Mouse (Mus musculus): ENCODE measurements at regions not wholly inside any gene's neighbourhood (a gene's known extent, or its start where the extent isn't known, plus 50 kb on each side); places are given as distances from the start of the nearest gene placed in this dataset.
"Not testable (repeated sequence)": the region's sequence is repeated elsewhere in the genome, so short reads cannot be mapped to it uniquely, and the experiment has no call there.

- H3K27ac ChIP-seq (replicated peaks; ENCODE audit: low read depth, low read length) = no peak overlapping the region
- H3K4me3 ChIP-seq (ENCODE audit: insufficient read depth, low read depth, low read length) = no peak overlapping the region
- H3K4me1 ChIP-seq (ENCODE audit: control insufficient read depth, insufficient read depth, insufficient read length, low read length) = no peaks in the 10 kb centered on the region
Observed at GRCm38 (mm10) chr12:90664436-90664835, 73.8 kb downstream of the Dio2 start.

GRCm38 (mm10) chr12:90645452-90645851 is 92.8 kb downstream of the Dio2 start:
- Histone ChIP-seq H3K4me3 (ENCODE audit: insufficient read depth, low read depth, low read length) (no peak overlapping the region), H3K4me1 (ENCODE audit: control insufficient read depth, insufficient read depth, insufficient read length, low read length) (no peaks in the 10 kb centered on the region; the same call in 1 of the 2 replicates), H3K27ac (replicated peaks; ENCODE audit: low read depth, low read length) (peak overlapping the region; percentile 87)

- peak overlapping the region; percentile 82 for H3K27ac ChIP-seq (replicated peaks; ENCODE audit: low read depth, low read length)
- no peaks in the 10 kb centered on the region; the same call in 1 of the 2 replicates for H3K4me1 ChIP-seq (ENCODE audit: control insufficient read depth, insufficient read depth, insufficient read length, low read length)
- H3K4me3 ChIP-seq (ENCODE audit: insufficient read depth, low read depth, low read length) = no peak overlapping the region
Observed at GRCm38 (mm10) chr12:90643891-90644290, 94.3 kb downstream of the Dio2 start.

GRCm38 (mm10) chr12:90624856-90625255 is 113.4 kb downstream of the Dio2 start:
- Histone ChIP-seq H3K4me3 (ENCODE audit: insufficient read depth, low read depth, low read length) (no peak overlapping the region), H3K27ac (replicated peaks; ENCODE audit: low read depth, low read length) (no peak overlapping the region), H3K4me1 (ENCODE audit: control insufficient read depth, insufficient read depth, insufficient read length, low read length) (no peaks in the 10 kb centered on the region)

- Histone ChIP-seq H3K4me1 (ENCODE audit: control insufficient read depth, insufficient read depth, insufficient read length, low read length) (no peaks in the 10 kb centered on the region), H3K27ac (replicated peaks; ENCODE audit: low read depth, low read length) (no peak overlapping the region), H3K4me3 (ENCODE audit: insufficient read depth, low read depth, low read length) (no peak overlapping the region)
Observed at GRCm38 (mm10) chr12:90623426-90623825, 114.8 kb downstream of the Dio2 start.

GRCm38 (mm10) chr12:90608810-90609209 is 129.4 kb downstream of the Dio2 start:
- no peaks in the 10 kb centered on the region; the same call in 1 of the 2 replicates for H3K4me1 ChIP-seq (ENCODE audit: control insufficient read depth, insufficient read depth, insufficient read length, low read length)
- no peak overlapping the region for H3K4me3 ChIP-seq (ENCODE audit: insufficient read depth, low read depth, low read length)
- H3K27ac ChIP-seq (replicated peaks; ENCODE audit: low read depth, low read length) = no peak overlapping the region

- peak overlapping the region; percentile 84 for H3K27ac ChIP-seq (replicated peaks; ENCODE audit: low read depth, low read length)
- H3K4me3 ChIP-seq (ENCODE audit: insufficient read depth, low read depth, low read length) = no peak overlapping the region
- no peaks in the 10 kb centered on the region; the same call in 1 of the 2 replicates for H3K4me1 ChIP-seq (ENCODE audit: control insufficient read depth, insufficient read depth, insufficient read length, low read length)
Observed at GRCm38 (mm10) chr12:90607894-90608293, 130.3 kb downstream of the Dio2 start.

- H3K27ac ChIP-seq (replicated peaks; ENCODE audit: low read depth, low read length) = 0 out of 2 replicates have a peak overlapping the region, but pooled peaks have one; percentile 49
- H3K4me3 ChIP-seq (ENCODE audit: insufficient read depth, low read depth, low read length) = no peak overlapping the region
- H3K4me1 ChIP-seq (ENCODE audit: control insufficient read depth, insufficient read depth, insufficient read length, low read length) = no peaks in the 10 kb centered on the region
Observed at GRCm38 (mm10) chr12:90580006-90580405, 158.2 kb downstream of the Dio2 start.

- Histone ChIP-seq H3K4me1 (ENCODE audit: control insufficient read depth, insufficient read depth, insufficient read length, low read length) (no peaks in the 10 kb centered on the region), H3K4me3 (ENCODE audit: insufficient read depth, low read depth, low read length) (no peak overlapping the region), H3K27ac (replicated peaks; ENCODE audit: low read depth, low read length) (no peak overlapping the region)
Observed at GRCm38 (mm10) chr12:90576103-90576502, 162.1 kb downstream of the Dio2 start.

GRCm38 (mm10) chr12:90571907-90572306 is 166.3 kb downstream of the Dio2 start:
- no peaks in the 10 kb centered on the region for H3K4me1 ChIP-seq (ENCODE audit: control insufficient read depth, insufficient read depth, insufficient read length, low read length)
- no peak overlapping the region for H3K27ac ChIP-seq (replicated peaks; ENCODE audit: low read depth, low read length)
- H3K4me3 ChIP-seq (ENCODE audit: insufficient read depth, low read depth, low read length) = no peak overlapping the region

GRCm38 (mm10) chr12:90571506-90571905 is 166.7 kb downstream of the Dio2 start:
- Histone ChIP-seq H3K4me1 (ENCODE audit: control insufficient read depth, insufficient read depth, insufficient read length, low read length) (no peaks in the 10 kb centered on the region), H3K4me3 (ENCODE audit: insufficient read depth, low read depth, low read length) (no peak overlapping the region)

GRCm38 (mm10) chr12:90566349-90566748 is 171.9 kb downstream of the Dio2 start:
- Histone ChIP-seq H3K27ac (replicated peaks; ENCODE audit: low read depth, low read length) (0 out of 2 replicates have a peak overlapping the region, but pooled peaks have one; percentile 14), H3K4me1 (ENCODE audit: control insufficient read depth, insufficient read depth, insufficient read length, low read length) (no peaks in the 10 kb centered on the region), H3K4me3 (ENCODE audit: insufficient read depth, low read depth, low read length) (no peak overlapping the region)

More at GRCm38 (mm10) chr12:90571506-90571905, 166.7 kb downstream of the Dio2 start:
- H3K27ac ChIP-seq (replicated peaks; ENCODE audit: low read depth, low read length) = no peak overlapping the region

GRCm38 (mm10) chr12:90565051-90565450 is 173.2 kb downstream of the Dio2 start:
- Histone ChIP-seq H3K4me1 (ENCODE audit: control insufficient read depth, insufficient read depth, insufficient read length, low read length) (no peaks in the 10 kb centered on the region), H3K4me3 (ENCODE audit: insufficient read depth, low read depth, low read length) (no peak overlapping the region), H3K27ac (replicated peaks; ENCODE audit: low read depth, low read length) (no peak overlapping the region)

- not testable (repeated sequence) for H3K4me3 ChIP-seq (ENCODE audit: insufficient read depth, low read depth, low read length); H3K4me1 ChIP-seq (ENCODE audit: control insufficient read depth, insufficient read depth, insufficient read length, low read length); H3K27ac ChIP-seq (replicated peaks; ENCODE audit: low read depth, low read length)
Observed at GRCm38 (mm10) chr12:90564594-90564993, 173.6 kb downstream of the Dio2 start.

- no peaks in the 10 kb centered on the region for H3K4me1 ChIP-seq (ENCODE audit: control insufficient read depth, insufficient read depth, insufficient read length, low read length)
- H3K4me3 ChIP-seq (ENCODE audit: insufficient read depth, low read depth, low read length) = no peak overlapping the region
- no peak overlapping the region for H3K27ac ChIP-seq (replicated peaks; ENCODE audit: low read depth, low read length)
Observed at GRCm38 (mm10) chr12:90542361-90542760, 195.9 kb downstream of the Dio2 start.

All from brown adipose tissue, adult 24 weeks (tissue).